Mouse (Mus musculus): Measurements from ENCODE around the gene Meis2. TPM values are rescaled to one million over a fixed set of nuclear protein-coding genes. Genes with fewer than 3 reads are reported as not detected.

The Meis2 gene
- polyA plus RNA-seq, 1 experiment = 209 TPM

DNA sequence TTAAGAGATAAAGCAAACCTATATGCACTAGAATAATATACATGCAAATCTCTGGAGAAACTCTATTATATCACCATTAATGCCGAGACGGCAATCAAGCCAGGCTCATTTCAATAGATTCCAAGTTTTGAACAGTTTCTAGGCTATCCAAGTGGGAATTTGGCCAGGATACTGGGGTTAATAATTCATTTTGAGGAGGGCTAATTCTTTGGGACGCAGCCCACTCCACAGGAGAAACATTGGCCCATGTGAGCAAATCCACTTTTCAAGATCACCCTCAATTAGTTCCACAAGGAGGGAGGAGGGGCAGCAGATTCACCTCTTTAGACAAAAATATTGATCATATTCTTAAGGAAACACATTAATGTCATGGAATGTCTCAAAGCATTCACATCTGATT, 127.3 kb downstream of the Meis2 start:
- DNase-seq (ENCODE audit: low read depth) = peak; percentile 86
- no peak for TF ChIP-seq POLR2A (IDR thresholded peaks at IDR 0.05; ENCODE audit: borderline replicate concordance, extremely low read depth, insufficient read depth, insufficient read length, poor library complexity, severe bottlenecking)
- no peak for TF ChIP-seq CTCF (IDR thresholded peaks at IDR 0.05; ENCODE audit: borderline replicate concordance, extremely low read depth, insufficient read depth, insufficient read length)

DNA sequence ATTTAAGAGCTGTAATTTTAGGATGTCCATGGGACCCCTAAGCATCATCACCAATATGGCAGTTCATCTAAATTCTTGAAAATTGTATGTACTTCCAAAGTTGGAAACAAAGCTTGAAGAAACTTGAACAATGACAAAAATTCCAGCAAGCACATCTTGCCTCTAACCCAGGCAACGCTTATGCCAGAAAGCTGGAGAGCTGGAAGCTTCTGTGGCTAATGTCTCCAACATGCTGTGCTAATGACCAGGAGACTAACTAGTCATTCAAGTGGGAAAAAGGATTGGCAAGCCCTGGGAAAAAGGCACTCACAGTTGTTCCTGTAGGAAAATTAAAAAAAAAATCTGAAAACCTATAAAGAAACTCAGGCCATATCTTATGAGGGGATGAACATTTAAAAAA, 127.7 kb downstream of the Meis2 start:
- DNase-seq (ENCODE audit: low read depth) = peak; percentile 82

GRCm38 (mm10) chr2:115936786-115937185, 128.9 kb downstream of the Meis2 start:
- DNase-seq (ENCODE audit: low read depth) = no peak
- TF ChIP-seq CTCF (IDR thresholded peaks at IDR 0.05; ENCODE audit: borderline replicate concordance, extremely low read depth, insufficient read depth, insufficient read length) (no peak), POLR2A (IDR thresholded peaks at IDR 0.05; ENCODE audit: borderline replicate concordance, extremely low read depth, insufficient read depth, insufficient read length, poor library complexity, severe bottlenecking) (no peak)

More for the DNA sequence above, 127.7 kb downstream of the Meis2 start:
- TF ChIP-seq POLR2A (IDR thresholded peaks at IDR 0.05; ENCODE audit: borderline replicate concordance, extremely low read depth, insufficient read depth, insufficient read length, poor library complexity, severe bottlenecking) (no peak), CTCF (IDR thresholded peaks at IDR 0.05; ENCODE audit: borderline replicate concordance, extremely low read depth, insufficient read depth, insufficient read length) (no peak)

- TF ChIP-seq CTCF (IDR thresholded peaks at IDR 0.05; ENCODE audit: borderline replicate concordance, extremely low read depth, insufficient read depth, insufficient read length) = no peak
- TF ChIP-seq POLR2A (IDR thresholded peaks at IDR 0.05; ENCODE audit: borderline replicate concordance, extremely low read depth, insufficient read depth, insufficient read length, poor library complexity, severe bottlenecking) = no peak
- DNase-seq (ENCODE audit: low read depth) = no peak
Measured at GRCm38 (mm10) chr2:115934299-115934698, 131.3 kb downstream of the Meis2 start.

DNA sequence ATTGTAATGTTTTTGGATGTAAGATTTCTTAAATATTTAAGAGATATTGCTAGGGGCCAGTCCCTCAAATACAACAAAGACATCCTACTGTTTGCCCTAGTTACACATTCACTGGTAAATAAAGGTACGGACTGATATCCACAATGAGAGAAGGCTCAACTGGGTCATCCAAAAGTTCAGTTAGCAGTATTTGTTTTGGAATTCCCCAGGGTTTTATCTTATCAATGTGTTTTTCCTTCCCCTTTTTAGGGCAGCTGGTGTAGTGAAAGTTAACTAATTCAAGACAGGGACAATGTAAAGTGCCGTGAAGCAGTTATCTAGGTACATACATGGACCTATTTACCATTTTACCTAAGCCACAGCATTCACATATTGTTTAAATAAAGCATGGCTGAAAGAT, 132.4 kb downstream of the Meis2 start:
- no peak for TF ChIP-seq POLR2A (IDR thresholded peaks at IDR 0.05; ENCODE audit: borderline replicate concordance, extremely low read depth, insufficient read depth, insufficient read length, poor library complexity, severe bottlenecking)
- DNase-seq (ENCODE audit: low read depth) = no peak

GRCm38 (mm10) chr2:115925744-115926143, 139.9 kb downstream of the Meis2 start:
- TF ChIP-seq CTCF (IDR thresholded peaks at IDR 0.05; ENCODE audit: borderline replicate concordance, extremely low read depth, insufficient read depth, insufficient read length) = no peak
- no peak for TF ChIP-seq POLR2A (IDR thresholded peaks at IDR 0.05; ENCODE audit: borderline replicate concordance, extremely low read depth, insufficient read depth, insufficient read length, poor library complexity, severe bottlenecking)
- no peak for DNase-seq (ENCODE audit: low read depth)

DNA sequence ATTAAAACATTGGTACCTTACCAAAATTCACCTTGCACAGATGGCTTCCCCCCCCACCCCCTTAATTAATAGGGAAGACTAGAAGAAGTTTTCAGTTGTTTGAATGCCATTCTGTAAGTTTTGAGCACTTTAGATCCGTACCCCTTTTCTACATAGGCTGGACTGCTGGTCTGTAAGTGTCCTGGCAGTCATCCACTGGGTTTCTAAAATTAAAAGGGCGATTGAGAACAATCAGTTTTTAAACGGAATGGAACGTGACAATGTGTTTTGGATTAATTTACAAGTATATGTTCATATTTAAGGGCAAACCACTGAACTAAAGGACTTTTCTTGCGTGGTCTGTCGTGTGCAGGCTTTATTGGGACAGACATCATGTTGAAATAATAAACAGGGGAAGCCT, 141.2 kb downstream of the Meis2 start:
- no peak for TF ChIP-seq CTCF (IDR thresholded peaks at IDR 0.05; ENCODE audit: borderline replicate concordance, extremely low read depth, insufficient read depth, insufficient read length)
- no peak for TF ChIP-seq POLR2A (IDR thresholded peaks at IDR 0.05; ENCODE audit: borderline replicate concordance, extremely low read depth, insufficient read depth, insufficient read length, poor library complexity, severe bottlenecking)
- DNase-seq (ENCODE audit: low read depth) = peak; percentile 28

DNA sequence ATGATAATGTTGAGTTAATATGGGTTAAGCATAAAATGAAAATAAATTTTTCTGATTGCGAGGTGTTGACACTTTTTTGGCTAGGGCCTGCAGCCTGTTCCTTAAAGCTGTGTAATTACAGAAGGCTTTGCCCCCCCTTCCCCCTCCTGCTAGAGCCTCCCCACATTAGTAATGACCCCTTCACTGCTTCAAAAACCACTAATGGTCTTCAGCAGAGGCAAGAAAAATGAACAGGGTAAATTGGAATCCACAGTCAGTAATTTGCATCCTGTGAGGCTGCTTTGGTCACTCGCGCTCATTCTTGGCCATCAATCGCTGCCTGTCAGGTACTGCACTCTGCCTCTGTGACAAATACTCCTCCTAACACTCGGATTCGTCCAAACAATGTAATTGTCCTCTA, 142.4 kb downstream of the Meis2 start:
- DNase-seq (ENCODE audit: low read depth) = peak; percentile 88
- TF ChIP-seq CTCF (IDR thresholded peaks at IDR 0.05; ENCODE audit: borderline replicate concordance, extremely low read depth, insufficient read depth, insufficient read length) (no peak), POLR2A (IDR thresholded peaks at IDR 0.05; ENCODE audit: borderline replicate concordance, extremely low read depth, insufficient read depth, insufficient read length, poor library complexity, severe bottlenecking) (no peak)

DNA sequence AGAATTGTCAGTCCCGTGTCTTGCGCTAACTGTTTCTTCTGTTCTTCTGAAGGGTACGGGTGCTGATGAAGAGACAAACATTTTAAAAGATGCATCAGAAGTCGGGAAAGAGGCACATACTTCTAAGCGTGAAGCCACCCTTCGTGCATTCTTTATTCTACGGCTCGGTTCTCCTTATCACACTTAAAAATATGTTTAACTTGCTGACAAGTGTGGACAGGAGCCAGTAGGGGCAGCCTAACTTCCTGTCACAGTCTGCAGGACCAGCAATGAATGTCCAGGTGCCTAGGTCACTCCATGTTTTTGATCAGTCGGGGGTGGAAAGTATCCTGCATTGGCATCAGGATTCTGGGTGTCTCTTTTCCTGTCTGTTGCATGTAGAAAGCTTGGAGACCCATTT, 144.0 kb downstream of the Meis2 start:
- DNase-seq (ENCODE audit: low read depth) = no peak
- no peak for TF ChIP-seq CTCF (IDR thresholded peaks at IDR 0.05; ENCODE audit: borderline replicate concordance, extremely low read depth, insufficient read depth, insufficient read length)
- no peak for TF ChIP-seq POLR2A (IDR thresholded peaks at IDR 0.05; ENCODE audit: borderline replicate concordance, extremely low read depth, insufficient read depth, insufficient read length, poor library complexity, severe bottlenecking)

DNA sequence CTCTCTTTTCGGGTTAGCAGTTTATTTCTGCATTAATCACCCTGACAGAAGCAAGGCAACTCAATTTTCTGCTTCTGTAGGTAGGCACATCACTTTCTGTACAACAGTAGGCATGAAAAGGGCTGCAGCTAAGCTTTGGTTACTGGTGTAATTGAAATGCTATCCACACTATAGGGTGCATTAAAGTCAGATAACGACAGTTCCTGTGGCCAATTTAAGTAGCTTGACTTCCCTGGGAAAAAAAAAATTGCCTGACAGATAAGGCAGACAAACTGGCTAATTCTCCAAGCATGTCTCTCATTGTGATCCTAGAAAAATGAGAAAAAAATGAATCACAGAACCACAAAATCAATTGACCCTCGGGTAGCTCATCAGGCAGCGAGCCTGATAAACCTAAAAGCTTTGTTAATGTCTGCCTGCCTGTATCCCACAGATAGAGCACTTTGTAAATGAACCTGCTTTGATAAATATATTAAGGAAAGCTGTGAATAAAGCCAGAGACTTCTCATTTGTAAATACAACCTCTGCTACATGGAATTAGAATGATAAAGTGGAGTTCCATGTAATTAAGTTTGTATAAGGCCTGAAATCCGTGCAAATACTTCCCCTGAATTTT, 145.2 kb downstream of the Meis2 start:
- DNase-seq (ENCODE audit: low read depth) = peak; percentile 77

GRCm38 (mm10) chr2:115919141-115920071, 146.2 kb downstream of the Meis2 start:
- peak; percentile 19 for DNase-seq (ENCODE audit: low read depth)
- no peak for TF ChIP-seq CTCF (IDR thresholded peaks at IDR 0.05; ENCODE audit: borderline replicate concordance, extremely low read depth, insufficient read depth, insufficient read length)
- TF ChIP-seq POLR2A (IDR thresholded peaks at IDR 0.05; ENCODE audit: borderline replicate concordance, extremely low read depth, insufficient read depth, insufficient read length, poor library complexity, severe bottlenecking) = no peak

More for the DNA sequence above, 145.2 kb downstream of the Meis2 start:
- TF ChIP-seq POLR2A (IDR thresholded peaks at IDR 0.05; ENCODE audit: borderline replicate concordance, extremely low read depth, insufficient read depth, insufficient read length, poor library complexity, severe bottlenecking) (no peak), CTCF (IDR thresholded peaks at IDR 0.05; ENCODE audit: borderline replicate concordance, extremely low read depth, insufficient read depth, insufficient read length) (no peak)
